Mouse (Mus musculus) heart, postnatal 0 days (tissue): ENCODE measurements at regions not wholly inside any gene's neighbourhood (a gene's known extent, or its start where the extent isn't known, plus 50 kb on each side); places are given as distances from the start of the nearest gene placed in this dataset.

Experiments
- CTCF ChIP-seq: IDR thresholded peaks from 2 replicates; pipeline ENCODE4 v1.5.1; 2016; ENCODE audit warnings: antibody characterized with exemption, control low read depth, low read depth
- EP300 ChIP-seq: IDR thresholded peaks from 2 replicates; pipeline ENCODE4 v1.6.1; 2016; ENCODE audit warnings: antibody characterized with exemption, low read depth

DNA sequence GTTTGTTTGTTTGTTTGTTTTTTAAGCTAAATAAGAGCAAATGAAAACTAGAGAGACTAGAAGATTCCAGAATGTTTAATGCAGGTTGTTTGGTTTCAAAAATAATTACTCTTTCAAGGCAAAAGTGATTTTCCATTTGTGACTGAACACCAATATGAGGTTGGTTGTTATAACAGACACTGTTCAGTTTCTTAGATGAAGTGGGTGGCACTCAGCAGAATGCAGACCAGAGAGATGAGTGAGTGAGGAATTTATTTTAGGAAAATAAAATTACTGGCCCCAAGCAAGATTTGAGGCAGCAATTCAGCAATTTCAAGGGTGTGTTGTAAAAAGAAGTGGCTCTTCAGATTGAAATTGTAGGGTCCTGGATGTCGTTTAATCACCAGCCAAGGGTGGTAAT is 171.4 kb upstream of the B430305J03Rik start:
- TF ChIP-seq CTCF: no peak
- TF ChIP-seq EP300: no peak
